Mouse (Mus musculus) neutrophil, adult 5-6 weeks (primary cell): ENCODE measurements around the gene Slc7a1. TPM values are rescaled to one million over a fixed set of nuclear protein-coding genes. Genes with fewer than 3 reads are reported as not detected.
"Not testable (repeated sequence)": the region's sequence is repeated elsewhere in the genome, so short reads cannot be mapped to it uniquely, and the experiment has no call there.

Experiments
- ATAC-seq: fragments of 151-379, 151-347 bp; 2 replicates; pipeline ENCODE4 v1.8.0; 2017; ENCODE audit warnings: mild to moderate bottlenecking, moderate TSS enrichment; ENCODE audit not compliant: insufficient number of reproducible peaks, poor library complexity, low FRiP score, severe bottlenecking; ENCODE audit errors: extremely low read depth
- total RNA-seq: library from RNA; stranded (forward); fragments of 200-1000 nt; gene quantifications from 2 replicates; pipeline ENCODE4 v1.2.3, GENCODE M21; 2017

Gene Slc7a1
- total RNA-seq, 1 experiment from 2014 or later = 13.2 TPM

GRCm38 (mm10) chr5:148344374-148344773, 55.3 kb downstream of the Slc7a1 start:
- no peak for ATAC-seq

GRCm38 (mm10) chr5:148342061-148342741, 57.5 kb downstream of the Slc7a1 start:
- ATAC-seq = peak; percentile 40; the same call in 1 of the 2 replicates

DNA sequence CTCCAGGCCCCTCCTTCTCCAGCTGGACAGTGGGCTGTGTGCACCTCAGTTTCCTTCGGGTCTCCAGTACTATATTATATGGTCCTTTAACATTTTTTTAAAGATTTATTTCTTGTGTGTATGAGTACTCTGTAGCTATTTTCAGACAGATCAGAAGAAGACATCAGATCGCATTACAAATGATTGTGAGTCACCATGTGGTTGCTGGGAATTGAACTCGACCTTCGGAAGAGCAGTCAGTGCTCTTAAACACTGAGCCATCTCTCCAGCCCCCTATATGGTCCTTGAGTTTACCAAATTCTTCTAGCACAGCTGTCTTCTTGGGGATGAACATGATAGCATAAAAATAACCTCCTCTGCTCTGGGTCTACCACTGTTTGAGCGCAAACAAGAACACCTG, 60.6 kb downstream of the Slc7a1 start:
- ATAC-seq = no peak

DNA sequence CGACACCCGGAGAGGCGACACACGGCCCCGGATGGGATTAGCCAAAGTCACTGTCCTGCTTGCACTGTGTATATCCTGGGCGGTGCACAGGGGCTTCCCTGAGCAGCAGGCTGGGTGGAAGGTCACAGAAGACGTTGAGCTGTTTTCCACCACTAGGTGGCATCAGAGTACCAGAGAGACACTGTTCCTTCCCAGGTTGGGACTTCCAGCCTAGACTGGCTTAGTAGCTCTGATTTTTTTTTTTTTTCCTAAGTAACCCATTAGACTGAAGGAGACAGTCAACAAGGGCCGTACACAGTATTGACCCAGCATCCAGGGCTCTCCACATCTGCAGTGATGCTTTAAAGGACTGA, 67.1 kb downstream of the Slc7a1 start:
- peak; percentile 54 for ATAC-seq

GRCm38 (mm10) chr5:148331926-148332621, 67.6 kb downstream of the Slc7a1 start:
- ATAC-seq = no peak

GRCm38 (mm10) chr5:148331229-148331776, 68.4 kb downstream of the Slc7a1 start:
- no peak for ATAC-seq

- ATAC-seq = no peak
Observed at GRCm38 (mm10) chr5:148328982-148329381, 70.7 kb downstream of the Slc7a1 start.

DNA sequence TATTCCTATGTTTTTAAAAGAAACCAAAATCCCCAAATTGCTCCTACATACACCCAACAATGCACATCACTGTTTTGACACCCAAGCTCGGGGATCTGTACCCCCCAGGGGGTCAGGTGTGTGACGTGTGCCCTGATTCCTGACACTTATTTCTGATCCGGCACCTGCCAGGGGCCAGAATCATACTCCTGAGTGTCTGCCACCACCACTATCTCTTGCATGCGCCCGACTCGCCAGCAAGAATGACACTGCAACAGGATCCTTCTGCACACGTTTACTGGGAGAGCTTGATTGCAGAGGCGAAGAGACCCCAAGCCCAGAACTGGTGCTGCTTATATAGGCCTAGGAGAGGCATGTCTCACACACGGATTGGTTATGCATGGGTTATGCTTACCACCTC, 73.4 kb downstream of the Slc7a1 start:
- ATAC-seq = not testable (repeated sequence)

DNA sequence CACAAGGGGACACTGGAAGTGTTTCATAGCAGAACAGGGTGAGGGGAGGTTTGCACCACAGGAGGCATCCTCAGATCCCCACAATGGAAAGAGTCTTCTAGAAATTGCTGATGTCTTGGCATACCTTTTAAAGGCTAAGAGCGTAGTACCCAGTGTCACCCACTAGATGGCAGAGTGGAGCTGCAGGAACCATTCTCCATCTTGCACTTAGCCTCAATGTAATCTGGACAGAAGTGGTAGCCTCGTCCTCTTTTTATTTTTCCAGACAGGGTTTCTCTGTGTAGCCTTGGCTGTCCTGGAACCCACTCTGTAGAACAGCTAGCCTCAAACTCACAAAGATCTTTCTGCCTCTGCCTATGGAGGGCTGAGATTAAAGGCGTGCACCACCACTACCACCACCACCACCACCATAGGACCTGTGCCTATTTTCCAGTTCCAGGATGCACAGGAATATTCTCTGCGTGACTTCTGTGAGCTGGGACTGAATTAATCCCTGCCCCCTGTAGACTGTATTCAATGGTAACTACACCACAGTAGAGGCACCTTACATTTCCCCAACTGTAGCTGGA, 74.3 kb downstream of the Slc7a1 start:
- peak; percentile 90 for ATAC-seq

- no peak for ATAC-seq
Observed at GRCm38 (mm10) chr5:148314931-148315330, 84.8 kb downstream of the Slc7a1 start.

DNA sequence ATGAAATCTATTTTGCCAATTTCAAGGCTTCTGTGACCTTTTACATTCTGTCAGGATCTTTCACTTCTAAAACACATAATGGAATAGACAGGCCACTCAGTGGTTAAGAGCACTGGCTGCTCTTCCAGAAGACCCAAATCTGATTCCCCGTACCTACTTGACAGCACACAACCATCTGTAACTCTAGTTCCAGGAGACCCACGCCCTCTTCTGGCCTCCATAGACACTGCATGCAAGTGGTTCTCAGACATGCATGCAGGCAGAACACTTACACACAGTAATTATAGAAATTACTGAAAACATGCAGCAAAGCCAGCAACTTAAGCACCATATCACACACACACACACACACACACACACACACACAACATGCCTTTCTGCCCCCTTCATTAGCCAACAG, 87.3 kb downstream of the Slc7a1 start:
- no peak for ATAC-seq

GRCm38 (mm10) chr5:148310790-148311189, 88.9 kb downstream of the Slc7a1 start:
- peak; percentile 85 for ATAC-seq

DNA sequence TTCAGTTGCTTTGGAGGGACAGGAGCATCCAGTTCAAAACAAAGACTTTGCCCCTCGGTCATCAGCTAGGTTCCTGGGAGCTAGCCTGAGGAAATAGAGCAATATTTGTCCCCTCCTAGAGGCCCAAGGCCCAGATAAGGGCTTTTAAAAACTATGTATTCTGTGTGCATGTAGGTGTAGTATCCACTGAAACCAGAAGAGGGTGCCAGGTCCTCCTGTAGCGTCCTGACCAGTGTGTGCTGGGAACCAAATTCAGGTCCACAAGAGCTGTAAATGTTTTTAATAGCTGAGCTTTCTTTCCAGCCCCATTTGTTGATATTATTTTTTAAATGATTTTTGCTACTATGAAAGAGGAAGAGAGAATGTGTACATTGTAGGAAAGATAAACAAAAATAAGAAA, 95.6 kb downstream of the Slc7a1 start:
- ATAC-seq = no peak

DNA sequence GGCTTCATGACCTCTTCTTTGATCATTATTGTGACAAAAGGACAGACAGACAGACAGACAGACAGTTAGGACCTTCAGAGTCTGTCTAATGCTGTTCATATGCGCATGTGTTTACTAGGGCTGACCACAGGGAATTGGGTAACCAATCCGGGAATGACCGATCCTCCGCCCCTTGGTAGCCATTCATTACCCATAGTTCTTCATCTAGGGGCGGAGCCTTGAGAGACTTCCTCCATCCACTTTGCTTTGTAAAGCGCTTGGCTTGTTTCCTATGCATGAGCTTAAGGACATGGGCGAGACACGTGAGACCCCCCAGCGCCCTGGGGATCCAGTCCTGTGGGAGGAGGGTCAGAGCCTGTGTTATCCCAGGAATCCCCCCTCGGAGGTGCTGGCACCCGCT, 96.7 kb downstream of the Slc7a1 start:
- no peak for ATAC-seq

DNA sequence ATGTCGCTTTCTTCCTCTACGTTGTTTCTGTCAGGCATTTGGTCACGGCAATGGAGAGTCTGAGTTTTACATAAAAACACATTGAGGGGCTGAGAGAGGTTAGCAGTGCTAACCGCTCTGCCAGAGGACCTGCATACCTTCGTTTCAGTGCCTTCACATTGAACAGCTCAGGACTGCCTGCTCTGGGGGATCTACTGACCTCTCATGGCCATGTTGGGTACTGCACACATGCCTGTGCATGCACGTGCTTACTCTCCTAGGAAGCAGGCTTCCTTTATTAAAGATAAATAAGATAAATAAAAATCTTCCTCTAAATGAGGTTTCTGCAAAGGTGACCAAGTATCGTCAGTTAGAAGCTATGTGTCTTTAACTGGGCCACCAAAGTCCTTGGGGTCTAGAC, 106.4 kb downstream of the Slc7a1 start:
- ATAC-seq = no peak

GRCm38 (mm10) chr5:148292862-148293261, 106.8 kb downstream of the Slc7a1 start:
- no peak for ATAC-seq

- ATAC-seq = no peak
Observed at GRCm38 (mm10) chr5:148289951-148290350, 109.8 kb downstream of the Slc7a1 start.

DNA sequence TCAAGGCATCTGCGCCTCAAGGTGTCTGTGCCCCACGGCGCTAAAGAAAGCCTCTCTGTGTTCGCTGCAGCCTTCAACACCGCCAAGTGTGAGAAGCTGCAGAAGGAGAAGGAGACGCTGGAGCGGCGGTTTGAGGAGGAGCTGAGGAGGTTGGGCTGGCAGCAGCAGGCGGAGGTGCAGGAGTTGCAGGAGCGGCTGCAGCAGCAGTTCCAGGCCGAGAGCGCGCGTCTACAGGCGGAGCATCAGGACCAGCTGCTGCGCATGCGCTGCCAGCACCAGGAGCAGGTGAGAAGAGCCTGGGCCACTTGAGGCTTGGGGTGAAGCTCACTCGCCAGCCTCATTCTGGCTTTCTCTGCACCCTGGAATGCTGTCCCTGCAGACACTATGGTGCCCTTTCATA, 110.9 kb downstream of the Slc7a1 start:
- ATAC-seq = no peak

DNA sequence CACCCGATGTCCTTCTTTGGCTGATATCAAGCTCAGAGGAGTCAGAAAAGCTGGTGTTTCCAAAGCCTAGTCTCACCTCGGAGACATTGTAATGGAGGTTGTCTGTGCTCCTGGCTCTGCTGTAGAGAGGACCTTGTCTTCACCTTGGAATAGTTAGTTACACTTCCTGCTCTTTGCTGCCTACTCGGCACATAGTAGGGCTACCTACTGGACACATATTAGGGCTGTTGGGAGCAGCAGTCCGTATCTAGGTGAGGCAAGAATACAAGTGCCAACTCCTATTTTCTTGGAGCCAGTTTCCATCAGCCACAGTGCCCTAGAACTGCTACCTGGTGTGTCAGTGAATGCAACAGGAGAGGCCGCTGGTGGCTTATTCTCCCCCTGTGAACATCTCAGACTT, 112.2 kb downstream of the Slc7a1 start:
- ATAC-seq = no peak

DNA sequence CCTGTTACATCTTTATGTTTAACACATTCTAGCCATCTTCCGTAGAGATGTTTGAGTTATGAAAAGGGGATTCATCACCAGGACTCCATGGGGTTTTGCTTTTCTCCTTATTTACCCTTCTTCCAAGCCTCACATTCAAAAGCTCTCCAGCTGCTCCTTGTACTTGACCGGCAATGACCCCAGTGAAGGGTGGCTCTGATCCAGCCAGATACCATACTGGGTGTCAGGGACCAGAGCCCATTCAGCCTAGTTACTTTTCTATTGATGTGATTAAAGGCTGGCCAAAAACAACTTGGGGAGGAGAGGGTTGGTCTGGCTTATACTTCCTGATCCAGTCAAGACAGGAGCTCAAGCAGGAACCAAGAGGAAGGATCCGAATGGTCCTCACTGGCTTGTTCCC, 116.1 kb downstream of the Slc7a1 start:
- ATAC-seq = no peak
